Mouse (Mus musculus): ENCODE data around the gene Prkag2. TPM values are rescaled to one million over a fixed set of nuclear protein-coding genes. Genes with fewer than 3 reads are reported as not detected.

Gene Prkag2
- polyA plus RNA-seq, 1 experiment from 2014 or later = 59.1 TPM

GRCm38 (mm10) chr5:25089258-25089972 is 11.0 kb downstream of the Prkag2 start:
- Histone ChIP-seq H3K36me3 (ENCODE audit: control insufficient read depth, insufficient read depth, low read length) (no peaks in the 10 kb centered on the region), H3K27me3 (ENCODE audit: control insufficient read depth, insufficient read depth, low read length) (no peaks in the 10 kb centered on the region), H3K9ac (ENCODE audit: low read length) (no peak overlapping the region), H3K4me1 (ENCODE audit: control insufficient read depth, insufficient read depth, low read length) (no peaks in the 10 kb centered on the region), H3K9me3 (ENCODE audit: control insufficient read depth, low read length) (no peaks in the 10 kb centered on the region), H3K27ac (ENCODE audit: low read depth, low read length) (no peak overlapping the region), H3K4me3 (ENCODE audit: low read depth, low read length) (no peak overlapping the region), H3K4me2 (ENCODE audit: low read depth) (no peak overlapping the region)
- ATAC-seq (ENCODE audit: insufficient read depth, low FRiP score, low TSS enrichment) (no peak), DNase-seq (ENCODE audit: low spot score) (no peak)
- 85% methylated on average over 6 of the region's 6 CpGs for WGBS

GRCm38 (mm10) chr5:25088633-25089032 is 11.8 kb downstream of the Prkag2 start:
- H3K4me1 ChIP-seq (ENCODE audit: control insufficient read depth, insufficient read depth, low read length) = no peaks in the 10 kb centered on the region
- H3K9ac ChIP-seq (ENCODE audit: low read length) = no peak overlapping the region
- H3K4me2 ChIP-seq (ENCODE audit: low read depth) = no peak overlapping the region
- H3K27me3 ChIP-seq (ENCODE audit: control insufficient read depth, insufficient read depth, low read length) = no peaks in the 10 kb centered on the region
- H3K27ac ChIP-seq (ENCODE audit: low read depth, low read length) = no peak overlapping the region
- no peak for ATAC-seq (ENCODE audit: insufficient read depth, low FRiP score, low TSS enrichment)
- no peaks in the 10 kb centered on the region for H3K9me3 ChIP-seq (ENCODE audit: control insufficient read depth, low read length)
- H3K4me3 ChIP-seq (ENCODE audit: low read depth, low read length) = no peak overlapping the region
- no peaks in the 10 kb centered on the region for H3K36me3 ChIP-seq (ENCODE audit: control insufficient read depth, insufficient read depth, low read length)
- WGBS = 67% methylated on average over 4 of the region's 4 CpGs
- DNase-seq (ENCODE audit: low spot score) = no peak

GRCm38 (mm10) chr5:25088111-25088510 is 12.3 kb downstream of the Prkag2 start:
- Histone ChIP-seq H3K4me2 (ENCODE audit: low read depth) (no peak overlapping the region), H3K27me3 (ENCODE audit: control insufficient read depth, insufficient read depth, low read length) (no peaks in the 10 kb centered on the region), H3K9me3 (ENCODE audit: control insufficient read depth, low read length) (no peaks in the 10 kb centered on the region), H3K4me3 (ENCODE audit: low read depth, low read length) (no peak overlapping the region), H3K9ac (ENCODE audit: low read length) (no peak overlapping the region), H3K4me1 (ENCODE audit: control insufficient read depth, insufficient read depth, low read length) (no peaks in the 10 kb centered on the region), H3K27ac (ENCODE audit: low read depth, low read length) (no peak overlapping the region), H3K36me3 (ENCODE audit: control insufficient read depth, insufficient read depth, low read length) (no peaks in the 10 kb centered on the region)
- DNase-seq (ENCODE audit: low spot score) (no peak), ATAC-seq (ENCODE audit: insufficient read depth, low FRiP score, low TSS enrichment) (no peak)
- WGBS = 82% methylated on average over 13 of the region's 13 CpGs

- Histone ChIP-seq H3K4me2 (ENCODE audit: low read depth) (no peak overlapping the region), H3K4me1 (ENCODE audit: control insufficient read depth, insufficient read depth, low read length) (no peaks in the 10 kb centered on the region), H3K9me3 (ENCODE audit: control insufficient read depth, low read length) (no peaks in the 10 kb centered on the region), H3K27me3 (ENCODE audit: control insufficient read depth, insufficient read depth, low read length) (no peaks in the 10 kb centered on the region), H3K9ac (ENCODE audit: low read length) (no peak overlapping the region), H3K36me3 (ENCODE audit: control insufficient read depth, insufficient read depth, low read length) (no peaks in the 10 kb centered on the region), H3K27ac (ENCODE audit: low read depth, low read length) (no peak overlapping the region), H3K4me3 (ENCODE audit: low read depth, low read length) (no peak overlapping the region)
- no peak for ATAC-seq (ENCODE audit: insufficient read depth, low FRiP score, low TSS enrichment)
- no peak for DNase-seq (ENCODE audit: low spot score)
- WGBS = 88% methylated on average over 7 of the region's 7 CpGs
Measured at GRCm38 (mm10) chr5:25087064-25087463, 13.4 kb downstream of the Prkag2 start.

DNA sequence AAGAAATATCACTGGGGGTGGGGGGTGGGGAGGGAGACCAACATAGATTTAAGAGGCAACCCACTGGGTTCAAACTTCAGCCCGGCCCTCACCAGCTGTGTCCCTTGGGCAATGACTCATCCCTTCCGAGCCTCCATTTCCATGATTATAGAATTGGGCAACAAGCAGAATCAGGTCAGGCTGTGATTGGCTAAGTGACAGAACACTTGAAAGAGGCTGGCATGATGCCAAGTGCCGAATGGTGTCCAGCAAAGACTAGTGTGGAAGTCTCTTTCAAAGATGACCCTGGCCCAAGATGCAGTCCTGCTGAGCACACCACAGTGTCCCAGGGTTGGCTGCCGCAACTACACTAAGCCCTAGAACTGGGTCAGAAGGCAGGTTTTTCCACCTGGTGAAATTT is 14.2 kb downstream of the Prkag2 start:
- Histone ChIP-seq H3K4me2 (ENCODE audit: low read depth) (no peak overlapping the region), H3K4me3 (ENCODE audit: low read depth, low read length) (no peak overlapping the region), H3K36me3 (ENCODE audit: control insufficient read depth, insufficient read depth, low read length) (no peaks in the 10 kb centered on the region), H3K4me1 (ENCODE audit: control insufficient read depth, insufficient read depth, low read length) (no peaks in the 10 kb centered on the region), H3K9me3 (ENCODE audit: control insufficient read depth, low read length) (no peaks in the 10 kb centered on the region), H3K27me3 (ENCODE audit: control insufficient read depth, insufficient read depth, low read length) (no peaks in the 10 kb centered on the region), H3K27ac (ENCODE audit: low read depth, low read length) (no peak overlapping the region), H3K9ac (ENCODE audit: low read length) (no peak overlapping the region)
- WGBS = 72% methylated on average over 4 of the region's 4 CpGs
- ATAC-seq (ENCODE audit: insufficient read depth, low FRiP score, low TSS enrichment) = no peak
- no peak for DNase-seq (ENCODE audit: low spot score)

- Histone ChIP-seq H3K9ac (ENCODE audit: low read length) (no peak overlapping the region), H3K27ac (ENCODE audit: low read depth, low read length) (no peak overlapping the region), H3K27me3 (ENCODE audit: control insufficient read depth, insufficient read depth, low read length) (no peaks in the 10 kb centered on the region), H3K4me3 (ENCODE audit: low read depth, low read length) (no peak overlapping the region), H3K4me2 (ENCODE audit: low read depth) (no peak overlapping the region), H3K4me1 (ENCODE audit: control insufficient read depth, insufficient read depth, low read length) (no peaks in the 10 kb centered on the region), H3K36me3 (ENCODE audit: control insufficient read depth, insufficient read depth, low read length) (no peaks in the 10 kb centered on the region), H3K9me3 (ENCODE audit: control insufficient read depth, low read length) (no peaks in the 10 kb centered on the region)
- WGBS = 92% methylated on average over 10 of the region's 10 CpGs
- ATAC-seq (ENCODE audit: insufficient read depth, low FRiP score, low TSS enrichment) (no peak), DNase-seq (ENCODE audit: low spot score) (no peak)
Measured at GRCm38 (mm10) chr5:25085170-25085569, 15.3 kb downstream of the Prkag2 start.

- Histone ChIP-seq H3K9ac (ENCODE audit: low read length) (no peak overlapping the region), H3K4me2 (ENCODE audit: low read depth) (no peak overlapping the region), H3K9me3 (ENCODE audit: control insufficient read depth, low read length) (no peaks in the 10 kb centered on the region), H3K27ac (ENCODE audit: low read depth, low read length) (no peak overlapping the region), H3K4me1 (ENCODE audit: control insufficient read depth, insufficient read depth, low read length) (no peaks in the 10 kb centered on the region), H3K36me3 (ENCODE audit: control insufficient read depth, insufficient read depth, low read length) (no peaks in the 10 kb centered on the region), H3K27me3 (ENCODE audit: control insufficient read depth, insufficient read depth, low read length) (no peaks in the 10 kb centered on the region), H3K4me3 (ENCODE audit: low read depth, low read length) (no peak overlapping the region)
- no peak for DNase-seq (ENCODE audit: low spot score)
- 61% methylated on average over 7 of the region's 7 CpGs for WGBS
- ATAC-seq (ENCODE audit: insufficient read depth, low FRiP score, low TSS enrichment) = no peak
Measured at GRCm38 (mm10) chr5:25083816-25084215, 16.6 kb downstream of the Prkag2 start.

GRCm38 (mm10) chr5:25082542-25082941 is 17.9 kb downstream of the Prkag2 start:
- WGBS = 55% methylated on average over 2 of the region's 2 CpGs
- DNase-seq (ENCODE audit: low spot score) = peak; percentile 65
- H3K4me1 ChIP-seq (ENCODE audit: control insufficient read depth, insufficient read depth, low read length) = 0 out of 2 replicates have a peak, but pooled peaks cover 3% of the 10 kb centered on the region

DNA sequence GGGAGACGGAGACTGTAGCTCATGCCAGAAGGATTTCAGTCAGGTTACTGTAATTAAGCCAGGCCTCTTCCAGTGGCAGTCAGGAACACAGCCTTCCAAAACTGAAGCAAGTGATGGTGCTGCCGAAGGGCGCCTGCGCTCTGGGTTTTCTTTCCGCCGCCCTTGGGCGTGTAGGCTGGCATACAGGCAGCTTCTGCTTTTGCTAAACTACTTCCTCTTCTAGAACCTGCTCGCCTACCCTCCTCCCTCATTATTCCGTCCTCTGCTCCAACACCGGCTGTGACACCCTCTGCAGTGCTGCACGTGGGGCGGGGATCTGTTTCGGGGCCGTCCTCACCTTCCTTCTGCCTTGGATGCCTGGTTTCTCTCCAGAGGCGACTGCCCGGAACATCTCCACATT is 18.9 kb downstream of the Prkag2 start:
- DNase-seq (ENCODE audit: low spot score) (no peak), ATAC-seq (ENCODE audit: insufficient read depth, low FRiP score, low TSS enrichment) (no peak)
- Histone ChIP-seq H3K27ac (ENCODE audit: low read depth, low read length) (no peak overlapping the region), H3K4me2 (ENCODE audit: low read depth) (no peak overlapping the region), H3K27me3 (ENCODE audit: control insufficient read depth, insufficient read depth, low read length) (no peaks in the 10 kb centered on the region), H3K4me1 (ENCODE audit: control insufficient read depth, insufficient read depth, low read length) (0 out of 2 replicates have a peak, but pooled peaks cover 3% of the 10 kb centered on the region), H3K9ac (ENCODE audit: low read length) (no peak overlapping the region), H3K4me3 (ENCODE audit: low read depth, low read length) (no peak overlapping the region), H3K9me3 (ENCODE audit: control insufficient read depth, low read length) (no peaks in the 10 kb centered on the region), H3K36me3 (ENCODE audit: control insufficient read depth, insufficient read depth, low read length) (no peaks in the 10 kb centered on the region)
- WGBS = 74% methylated on average over 16 of the region's 16 CpGs

More at GRCm38 (mm10) chr5:25082542-25082941, 17.9 kb downstream of the Prkag2 start:
- Histone ChIP-seq H3K9me3 (ENCODE audit: control insufficient read depth, low read length) (no peaks in the 10 kb centered on the region), H3K36me3 (ENCODE audit: control insufficient read depth, insufficient read depth, low read length) (no peaks in the 10 kb centered on the region), H3K4me2 (ENCODE audit: low read depth) (no peak overlapping the region), H3K27ac (ENCODE audit: low read depth, low read length) (no peak overlapping the region), H3K9ac (ENCODE audit: low read length) (no peak overlapping the region), H3K27me3 (ENCODE audit: control insufficient read depth, insufficient read depth, low read length) (no peaks in the 10 kb centered on the region), H3K4me3 (ENCODE audit: low read depth, low read length) (no peak overlapping the region)
- no peak for ATAC-seq (ENCODE audit: insufficient read depth, low FRiP score, low TSS enrichment)

Measured in neural tube, embryonic 11.5 days (tissue).